8 mouse cellular contexts compared by ENCODE assay signal in the genomic region with DNA sequence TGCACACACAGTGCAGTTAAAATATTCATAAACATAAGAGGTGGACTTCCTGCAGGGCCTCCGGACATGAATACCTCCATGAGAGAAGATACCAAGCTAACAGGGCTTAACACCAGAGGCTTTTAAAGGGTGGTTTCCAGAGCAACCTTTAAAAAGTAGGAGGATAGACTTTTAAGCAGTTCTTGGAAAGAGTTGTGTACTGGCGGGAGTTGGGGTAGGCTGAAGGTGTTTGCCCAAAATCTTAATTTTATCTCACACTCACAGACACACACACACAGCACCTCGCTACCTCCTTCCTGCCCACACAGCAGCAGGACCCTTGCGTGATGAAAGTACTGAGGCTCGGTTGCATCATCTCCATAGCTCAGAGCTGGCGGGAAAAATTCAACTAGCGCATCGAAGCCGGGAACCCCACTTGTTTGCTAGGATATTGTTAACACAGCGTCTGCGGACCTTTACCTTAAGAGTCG. TPM values are rescaled to one million over a fixed set of nuclear protein-coding genes. Genes with fewer than 3 reads are reported as not detected.
DNase-seq lines count a peak whose midpoint lies in the region; ATAC-seq and TF ChIP-seq lines count a peak whose summit lies in the region.

No protein-coding gene starts in this region.

- peak overlapping the region; percentile 72 for H3K4me3 ChIP-seq in heart, embryonic 13.5 days
- peak overlapping the region; percentile 65 to 87 for H3K4me3 ChIP-seq in MEL (ENCODE audit: control insufficient read depth in 1 of 2, insufficient read depth in 1 of 2, low read depth in 2 of 2, low read length in 2 of 2)
- H3K4me3 ChIP-seq in forebrain, embryonic 16.5 days (replicated peaks; ENCODE audit: low read length), result peak overlapping the region; percentile 48
- peak overlapping the region; percentile 68 for H3K4me3 ChIP-seq in macrophage (ENCODE audit: inconsistent target)

- peaks cover 56% of the 10 kb centered on the region for H3K27me3 ChIP-seq in heart, embryonic 13.5 days (replicated peaks)
- H3K27me3 ChIP-seq in MEL (ENCODE audit: control insufficient read depth in 1 of 2, insufficient read depth in 2 of 2, low read length in 2 of 2), result no peaks in the 10 kb centered on the region
- H3K27me3 ChIP-seq in forebrain, embryonic 16.5 days (replicated peaks; ENCODE audit: control insufficient read depth, insufficient read depth, low read length), result peaks cover 16% of the 10 kb centered on the region

- WGBS in heart, embryonic 13.5 days, result 8% methylated on average over 12 of the region's 12 CpGs
- 7% methylated on average over 12 of the region's 12 CpGs for WGBS in forebrain, embryonic 16.5 days
- 4% methylated on average over 12 of the region's 12 CpGs for WGBS in macrophage (ENCODE audit: missing documents)

- no peak for TF ChIP-seq RAD21 in MEL (IDR thresholded peaks at IDR 0.05; ENCODE audit: low read depth, low read length)

- H3K79me2 ChIP-seq in MEL (ENCODE audit: control insufficient read depth, insufficient read depth, low read length, poor library complexity) (peaks cover 29% of the 10 kb centered on the region), macrophage (ENCODE audit: inconsistent target) (no peaks in the 10 kb centered on the region)

- no peak overlapping the region for H3K27ac ChIP-seq in heart, embryonic 13.5 days (replicated peaks)
- H3K27ac ChIP-seq in MEL (ENCODE audit: control insufficient read depth, low read depth, low read length) (peak overlapping the region; percentile 97), macrophage (peak overlapping the region; percentile 42)
- no peak overlapping the region for H3K27ac ChIP-seq in forebrain, embryonic 16.5 days (ENCODE audit: low read length)

- TF ChIP-seq POLR2A in MEL (IDR thresholded peaks at IDR 0.05; ENCODE audit: control insufficient read depth in 1 of 2, insufficient read depth in 1 of 2, low read depth in 1 of 2, low read length in 2 of 2, poor library complexity in 1 of 2), result no peak

- DNase-seq in heart, postnatal 25 days (ENCODE audit: low spot score), result no peak
- peak; percentile 86 for DNase-seq in MEL (ENCODE audit: low read depth, low spot score)
- DNase-seq in ovary, postnatal 36 days (ENCODE audit: low spot score), result no peak
- DNase-seq in thymus, postnatal 14 days, result no peak
- no peak for DNase-seq in gastrocnemius, adult 8-10 months (ENCODE audit: low spot score in 2 of 2)

- peak overlapping the region; percentile 85 for H3K9ac ChIP-seq in heart, embryonic 13.5 days
- H3K9ac ChIP-seq in MEL (ENCODE audit: control insufficient read depth, low read depth, low read length, poor library complexity, severe bottlenecking), result peak overlapping the region; percentile 96
- H3K9ac ChIP-seq in forebrain, embryonic 16.5 days (replicated peaks; ENCODE audit: low read depth, low read length), result peak overlapping the region; percentile 39

- no peaks in the 10 kb centered on the region for H3K9me3 ChIP-seq in heart, embryonic 13.5 days
- no peaks in the 10 kb centered on the region for H3K9me3 ChIP-seq in MEL (replicated peaks; ENCODE audit: insufficient read depth, low read length)
- no peaks in the 10 kb centered on the region for H3K9me3 ChIP-seq in forebrain, embryonic 16.5 days (ENCODE audit: control insufficient read depth, low read length)

- intact Hi-C loops in heart, postnatal 25 days (cut with DNase I), result no loop called here

- TF ChIP-seq EP300 in MEL (IDR thresholded peaks at IDR 0.05; ENCODE audit: low read depth in 1 of 2, low read length in 2 of 2), result peak in 1 of 2 experiments; percentile 58; a peak in 1 of 4 replicates

- TF ChIP-seq CTCF in MEL (IDR thresholded peaks at IDR 0.05 in 2 of 3, conservative IDR thresholded peaks at IDR 0.05 in 1 of 3; ENCODE audit: control insufficient read depth in 1 of 3, insufficient read depth in 1 of 3, low read depth in 2 of 3, low read length in 3 of 3, poor library complexity in 1 of 3, severe bottlenecking in 1 of 3), result no peak

- peaks cover 37% of the 10 kb centered on the region for H3K36me3 ChIP-seq in heart, embryonic 13.5 days
- H3K36me3 ChIP-seq in MEL (ENCODE audit: control insufficient read depth in 1 of 2, insufficient read depth in 2 of 2, low read length in 2 of 2) (peaks cover 0 to 24% of the 10 kb centered on the region in 2 experiments; a peak in 3 of 4 replicates), macrophage (ENCODE audit: inconsistent target) (no peaks in the 10 kb centered on the region; the same call in 1 of the 2 replicates)
- H3K36me3 ChIP-seq in forebrain, embryonic 16.5 days (ENCODE audit: control insufficient read depth, insufficient read depth), result peaks cover 2% of the 10 kb centered on the region; the same call in 1 of the 2 replicates

- ATAC-seq in heart, embryonic 13.5 days (ENCODE audit: extremely low read depth, insufficient number of reproducible peaks, low FRiP score, low TSS enrichment), result no peak
- ATAC-seq in forebrain, embryonic 16.5 days, result no peak; the same call in 1 of the 2 replicates

- peak overlapping the region; percentile 87 for H3K4me2 ChIP-seq in heart, embryonic 13.5 days
- peak overlapping the region; percentile 58 for H3K4me2 ChIP-seq in forebrain, embryonic 16.5 days (ENCODE audit: low read length)

- peaks cover 36% of the 10 kb centered on the region for H3K4me1 ChIP-seq in heart, embryonic 13.5 days
- H3K4me1 ChIP-seq in MEL (ENCODE audit: control insufficient read depth in 1 of 2, insufficient read depth in 2 of 2, low read length in 2 of 2), result peaks cover 2 to 21% of the 10 kb centered on the region in 2 experiments; a peak in 3 of 4 replicates
- H3K4me1 ChIP-seq in forebrain, embryonic 16.5 days (replicated peaks; ENCODE audit: control insufficient read depth, insufficient read depth, low read length), result peaks cover 33% of the 10 kb centered on the region

TF ChIP-seq in MEL, 35 proteins besides CTCF, POLR2A, EP300 and RAD21 (continues in another document):
- TF ChIP-seq E2F4 (IDR thresholded peaks at IDR 0.05; ENCODE audit: borderline replicate concordance, low read depth, low read length) (peak; percentile 98), MAZ (IDR thresholded peaks at IDR 0.05; ENCODE audit: low read depth, low read length) (no peak), TCF12 (IDR thresholded peaks at IDR 0.05; ENCODE audit: low read depth, low read length) (peak; percentile 34; the same call in 1 of the 2 replicates)

RNA-seq across cellular contexts. Expression of gene Shmt2, which starts 0.6 kb away (rescaled TPM):
- polyA plus RNA-seq in heart, embryonic 13.5 days (2015; fragmentation: Nextera tagmentation; extraction: Ambion mirVana), result 78.3 and 84.5 TPM in 2 replicates
- 10 to 100 TPM; 44.3 TPM for total RNA-seq in heart, postnatal 25 days (2021)
- total RNA-seq in MEL (2012; rRNA removed), result 242 and 383 TPM in 2 replicates
- polyA plus RNA-seq in MEL (2012; ENCODE audit: insufficient read depth in 1 of 2, insufficient read length in 2 of 2, low read depth in 1 of 2, low replicate concordance in 2 of 2, missing spikeins in 1 of 2) (100 to 1,000 TPM; 263 to 582 TPM), macrophage (2018) (14.8 to 30.5 TPM (median 16.0 TPM) in 3 replicates)
- 78.9 and 80.4 TPM in 2 replicates for polyA plus RNA-seq in forebrain, embryonic 16.5 days (2015; fragmentation: Nextera tagmentation; extraction: Ambion mirVana)
- total RNA-seq in macrophage (2018; cell fraction: chromatin; rRNA removed), result 10 to 100 TPM in 19 of 26 experiments, 1 to 10 TPM in 7; 3.9 to 38.4 (median 20.7) TPM
- total RNA-seq in macrophage (2018; cell fraction: cytosol; rRNA removed), result 10 to 100 TPM in 25 of 26 experiments, 1 to 10 TPM in 1; 9.3 to 16.3 (median 14.4) TPM
- total RNA-seq in macrophage (2018; cell fraction: nucleus; rRNA removed), result 10 to 100 TPM in 19 of 26 experiments, 1 to 10 TPM in 7; 3.7 to 40.0 (median 16.5) TPM
- total RNA-seq in gastrocnemius, adult 8-10 months (2022), result 10 to 100 TPM; 20.3 to 23.0 (median 22.8) TPM

RNA-seq across cellular contexts. Expression of gene Ndufa4l2, which starts 6.9 kb away (rescaled TPM):
- 14.2 and 18.1 TPM in 2 replicates for polyA plus RNA-seq in heart, embryonic 13.5 days (2015; fragmentation: Nextera tagmentation; extraction: Ambion mirVana)
- total RNA-seq in heart, postnatal 25 days (2021), result 10 to 100 TPM; 22.6 to 33.1 TPM
- 21.8 and 28.6 TPM in 2 replicates for total RNA-seq in MEL (2012; rRNA removed)
- polyA plus RNA-seq in MEL (2012; ENCODE audit: insufficient read depth in 1 of 2, insufficient read length in 2 of 2, low read depth in 1 of 2, low replicate concordance in 2 of 2, missing spikeins in 1 of 2), result 10 to 100 TPM in 1 of 2 experiments, not detected in 1; 26.6 TPM
- 17.6 and 21.3 TPM in 2 replicates for polyA plus RNA-seq in forebrain, embryonic 16.5 days (2015; fragmentation: Nextera tagmentation; extraction: Ambion mirVana)
- total RNA-seq in macrophage (2018; cell fraction: chromatin; rRNA removed), result 1 to 10 TPM in 1 of 26 experiments, not detected in 25; 1.9 TPM
- not detected for total RNA-seq in macrophage (2018; cell fraction: cytosol; rRNA removed)
- not detected for total RNA-seq in macrophage (2018; cell fraction: nucleus; rRNA removed)
- not detected in 3 replicates for polyA plus RNA-seq in macrophage (2018)
- total RNA-seq in gastrocnemius, adult 8-10 months (2022), result 10 to 100 TPM in 1 of 4 experiments, 1 to 10 TPM in 3; 4.6 to 11.1 (median 7.6) TPM

RNA-seq across cellular contexts. Expression of gene Nxph4, which starts 12.7 kb away (rescaled TPM):
- 0.62 TPM in 2 replicates for polyA plus RNA-seq in heart, embryonic 13.5 days (2015; fragmentation: Nextera tagmentation; extraction: Ambion mirVana)
- total RNA-seq in heart, postnatal 25 days (2021), result under 1 TPM; 0.31 to 0.34 TPM
- total RNA-seq in MEL (2012; rRNA removed), result not detected in 2 replicates
- polyA plus RNA-seq in MEL (2012; ENCODE audit: insufficient read depth in 1 of 2, insufficient read length in 2 of 2, low read depth in 1 of 2, low replicate concordance in 2 of 2, missing spikeins in 1 of 2) (under 1 TPM in 1 of 2 experiments, not detected in 1; 0.24 TPM), macrophage (2018) (not detected in 3 replicates)
- 32.5 and 36.0 TPM in 2 replicates for polyA plus RNA-seq in forebrain, embryonic 16.5 days (2015; fragmentation: Nextera tagmentation; extraction: Ambion mirVana)
- total RNA-seq in macrophage (2018; cell fraction: chromatin; rRNA removed), result not detected
- total RNA-seq in macrophage (2018; cell fraction: cytosol; rRNA removed), result not detected
- total RNA-seq in macrophage (2018; cell fraction: nucleus; rRNA removed), result under 1 TPM in 2 of 26 experiments, not detected in 24; 0.48 to 0.69 TPM
- under 1 TPM in 2 of 4 experiments, not detected in 2; 0.16 to 0.27 TPM for total RNA-seq in gastrocnemius, adult 8-10 months (2022)

RNA-seq across cellular contexts. Expression of gene Stac3, which starts 20.2 kb away (rescaled TPM):
- 0.76 and 1.0 TPM in 2 replicates for polyA plus RNA-seq in heart, embryonic 13.5 days (2015; fragmentation: Nextera tagmentation; extraction: Ambion mirVana)
- total RNA-seq in heart, postnatal 25 days (2021), result under 1 TPM; 0.22 to 0.70 TPM
- total RNA-seq in MEL (2012; rRNA removed), result not detected in 2 replicates
- under 1 TPM in 1 of 2 experiments, not detected in 1; 0.25 TPM for polyA plus RNA-seq in MEL (2012; ENCODE audit: insufficient read depth in 1 of 2, insufficient read length in 2 of 2, low read depth in 1 of 2, low replicate concordance in 2 of 2, missing spikeins in 1 of 2)
- polyA plus RNA-seq in forebrain, embryonic 16.5 days (2015; fragmentation: Nextera tagmentation; extraction: Ambion mirVana), result 0.98 and 1.8 TPM in 2 replicates
- 10 to 100 TPM in 19 of 26 experiments, 1 to 10 TPM in 7; 2.8 to 52.1 (median 14.7) TPM for total RNA-seq in macrophage (2018; cell fraction: chromatin; rRNA removed)
- 1 to 10 TPM in 2 of 26 experiments, under 1 TPM in 20, not detected in 4; 0.05 to 1.7 (median 0.33) TPM for total RNA-seq in macrophage (2018; cell fraction: cytosol; rRNA removed)
- 10 to 100 TPM in 5 of 26 experiments, 1 to 10 TPM in 20, under 1 TPM in 1; 0.72 to 21.7 (median 7.4) TPM for total RNA-seq in macrophage (2018; cell fraction: nucleus; rRNA removed)
- 0.09 to 0.59 TPM in 2 of 3 replicates, not detected in the other for polyA plus RNA-seq in macrophage (2018)
- 100 to 1,000 TPM; 386 to 447 (median 408) TPM for total RNA-seq in gastrocnemius, adult 8-10 months (2022)

Comparison
In these comparisons a context has a peak if more than half of its experiments do, and no peak if none do; other contexts are left out.
1. H3K27ac ChIP-seq: peak in MEL (single experiment) and macrophage (single experiment); none in heart, embryonic 13.5 days (single experiment) and forebrain, embryonic 16.5 days (single experiment).
2. H3K9ac ChIP-seq: peak in every context shown above with its lines; median percentile 96 in MEL; 85 in heart, embryonic 13.5 days; 39 in forebrain, embryonic 16.5 days.
3. RNA of gene Nxph4, which starts 12.7 kb away (polyA plus RNA-seq): 32.5 to 36.0 TPM in forebrain, embryonic 16.5 days; 0.62 TPM in heart, embryonic 13.5 days, 0.24 TPM in MEL and not detected in macrophage; every median in the first group is over 10 times any median in the second.
4. Peak in every context shown above with its lines, with median percentiles within 50 percentile points of each other: H3K4me3 ChIP-seq.